Mouse (Mus musculus) adrenal gland, adult (tissue): ENCODE data around the gene Eif5a2.
"Not testable (repeated sequence)": the region's sequence is repeated elsewhere in the genome, so short reads cannot be mapped to it uniquely, and the experiment has no call there.

Source experiments
- DNase-seq, 2 experiments: peaks; one replicate each; pipeline ENCODE4 v3.0.0; 2022 to 2023; ENCODE audit warnings: low spot score in 1 of 2; ENCODE audit not compliant: inconsistent age in 2 of 2

Gene Eif5a2

DNA sequence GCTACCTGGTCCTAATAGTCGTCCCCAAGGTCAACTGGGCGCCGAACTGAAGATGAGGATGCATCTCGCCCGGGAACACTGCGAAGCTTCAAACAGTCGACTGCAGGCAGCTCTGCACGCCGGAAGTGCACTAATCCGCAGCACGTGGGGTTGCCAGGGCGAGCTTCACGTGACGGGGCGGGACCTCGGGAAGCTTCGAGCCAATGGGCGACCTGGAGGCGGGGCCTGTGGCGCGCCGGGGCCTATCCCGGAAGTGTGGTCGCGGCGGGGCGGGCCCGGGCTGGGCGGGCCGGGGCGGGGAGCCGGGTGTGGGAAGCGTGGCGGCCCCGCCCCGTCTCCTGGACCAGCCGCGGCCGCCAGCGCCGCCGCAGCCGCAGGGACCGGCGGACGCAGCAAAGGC lies at the start of gene Eif5a2:
Gene Eif5a2 (plus strand): TSS at position 283 of the 400 bp plus-strand sequence.
- DNase-seq: peak; percentile 92 to 96

DNA sequence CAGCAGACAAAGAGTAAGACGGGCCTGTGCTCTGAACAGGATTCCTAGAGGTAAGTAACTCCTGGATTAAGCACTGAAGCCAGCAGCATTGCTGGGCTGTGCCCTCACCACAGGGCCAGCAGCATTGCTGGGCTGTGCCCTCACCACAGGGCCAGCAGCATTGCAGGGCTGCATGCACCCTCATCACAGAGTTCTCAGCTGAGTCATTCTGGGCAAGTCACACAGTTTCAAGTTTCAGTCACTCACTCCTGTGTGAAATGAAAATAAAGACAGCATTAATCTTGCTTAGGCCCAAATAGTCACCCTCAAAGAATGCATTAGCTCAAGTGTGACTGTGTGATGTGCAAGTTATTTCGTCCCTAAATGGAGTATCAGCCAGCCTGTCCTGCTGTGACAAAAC lies 46.4 kb upstream of the Eif5a2 start:
- no peak for DNase-seq

DNA sequence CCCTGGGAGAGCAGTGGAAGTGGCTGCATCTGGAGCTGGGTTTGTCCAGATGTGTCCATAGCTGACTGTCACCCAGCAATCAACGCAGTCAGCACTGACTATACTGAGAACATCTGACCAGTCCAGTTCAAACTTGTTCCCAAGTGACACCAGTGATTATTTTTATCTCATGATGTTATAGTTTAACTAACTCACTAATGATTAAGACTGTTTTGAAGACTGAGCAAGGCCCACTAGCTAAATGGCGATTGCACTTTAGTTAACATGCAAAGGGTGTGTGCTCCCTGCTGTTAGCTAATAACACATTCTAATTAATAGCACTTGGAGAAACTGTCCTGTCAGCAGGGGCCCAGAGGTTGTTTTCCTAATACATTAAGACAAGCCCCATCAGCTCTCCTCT lies 44.1 kb upstream of the Eif5a2 start:
- no peak for DNase-seq

DNA sequence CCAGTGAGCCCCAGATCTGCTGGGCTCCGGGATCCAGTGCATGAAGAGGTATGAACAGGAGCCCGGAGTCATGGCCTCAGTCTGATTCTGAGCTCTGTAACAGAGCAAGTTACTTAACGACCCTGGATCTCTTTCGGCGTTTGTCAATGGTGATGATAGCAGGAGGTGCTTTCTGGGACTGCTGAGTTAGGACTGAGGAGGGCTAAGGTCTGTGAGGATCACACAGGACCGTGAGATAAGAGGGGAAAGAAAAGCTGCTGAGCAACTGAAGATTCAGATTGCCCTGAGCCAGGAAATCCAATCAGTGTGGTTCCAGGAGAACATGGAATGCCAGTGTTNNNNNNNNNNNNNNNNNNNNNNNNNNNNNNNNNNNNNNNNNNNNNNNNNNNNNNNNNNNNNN lies 40.7 kb upstream of the Eif5a2 start:
- DNase-seq: no peak

DNA sequence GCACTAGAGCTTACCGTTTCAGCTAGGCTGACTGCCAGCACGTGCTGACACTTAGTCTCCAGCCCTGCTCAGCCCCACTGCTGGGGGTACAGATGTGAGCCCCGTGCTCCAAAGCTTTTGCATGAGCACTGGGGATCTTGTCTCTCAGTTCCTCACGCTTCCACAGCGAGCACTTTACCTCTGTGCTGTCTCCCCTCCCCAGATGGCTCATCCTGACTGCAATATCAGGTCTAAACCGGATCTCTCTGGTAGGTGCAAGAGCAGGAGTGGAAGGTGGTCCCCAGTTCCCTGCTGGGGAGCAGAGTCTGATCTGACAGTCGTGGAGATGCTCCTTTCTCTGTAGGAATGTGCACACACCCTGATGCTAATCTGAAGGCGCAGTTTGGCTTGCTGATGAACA lies 37.8 kb upstream of the Eif5a2 start:
- no peak for DNase-seq

DNA sequence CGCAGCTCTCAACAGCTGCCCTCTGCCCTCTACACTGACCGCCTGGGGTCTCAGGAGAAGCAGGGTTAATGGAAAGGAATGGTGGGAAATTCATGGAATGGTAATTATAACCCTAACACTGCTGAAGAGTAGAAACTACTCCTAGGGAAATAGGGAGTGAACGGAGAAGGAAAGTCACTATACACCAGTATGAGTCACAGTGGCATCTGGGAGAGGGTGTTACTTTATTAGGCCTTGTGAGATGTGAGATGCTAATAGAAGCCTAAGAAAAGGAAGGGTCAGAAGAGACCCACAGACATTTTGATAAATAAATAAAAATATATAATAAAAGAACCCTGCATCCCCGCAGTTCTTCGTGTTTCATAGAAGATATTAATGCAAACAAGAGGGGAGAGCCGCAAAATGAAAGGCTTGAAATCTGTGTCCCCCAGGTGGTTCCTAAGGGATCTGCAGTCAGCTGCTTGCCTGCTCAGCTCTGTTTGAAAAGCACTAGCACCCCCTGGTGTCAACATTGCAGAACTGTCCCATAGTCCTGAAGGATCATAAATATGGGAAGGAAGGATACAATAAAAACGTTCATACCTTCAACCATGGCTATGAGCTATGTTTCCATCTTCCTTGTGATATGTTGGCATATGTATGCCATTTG lies 35.1 kb upstream of the Eif5a2 start:
- peak; percentile 71 to 88 for DNase-seq

DNA sequence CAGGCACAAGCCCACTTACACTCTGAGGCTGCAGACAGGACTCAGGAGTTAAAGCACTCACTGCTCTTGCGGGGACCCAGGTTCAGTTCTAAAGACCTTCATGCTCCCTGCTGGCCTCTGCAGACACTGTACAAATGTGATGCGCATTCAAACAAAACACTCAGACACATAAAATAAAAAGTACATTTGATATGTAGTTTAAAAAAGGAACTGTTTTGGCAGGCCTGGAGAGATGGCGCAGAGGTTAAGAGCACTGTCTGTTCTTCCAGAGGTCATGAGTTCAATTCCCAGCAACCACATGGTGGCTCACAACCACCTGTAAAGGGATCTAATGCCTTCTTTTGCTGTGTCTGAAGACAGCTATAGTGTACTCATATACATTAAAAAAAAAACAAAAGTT lies 32.9 kb upstream of the Eif5a2 start:
- no peak for DNase-seq

DNA sequence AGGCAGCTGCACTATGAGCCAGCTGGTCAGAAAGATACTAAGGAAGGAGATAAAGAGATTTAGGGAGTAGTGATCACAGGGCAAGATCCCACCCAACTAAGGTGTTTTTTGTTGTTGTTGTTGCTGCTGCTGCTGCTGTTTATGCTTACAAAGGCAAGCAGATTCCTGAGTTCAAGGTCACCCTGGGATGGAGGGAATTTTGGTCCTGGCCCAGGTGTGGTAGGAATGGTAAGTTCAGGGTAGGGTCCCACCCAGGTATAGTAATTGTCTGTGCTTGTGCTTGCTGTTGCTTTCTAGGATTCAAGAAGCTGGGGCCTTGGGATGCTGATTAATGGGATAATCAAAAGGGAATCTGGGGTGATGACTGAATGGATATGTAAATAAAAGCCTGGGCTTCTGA lies 32.1 kb upstream of the Eif5a2 start:
- DNase-seq: no peak

DNA sequence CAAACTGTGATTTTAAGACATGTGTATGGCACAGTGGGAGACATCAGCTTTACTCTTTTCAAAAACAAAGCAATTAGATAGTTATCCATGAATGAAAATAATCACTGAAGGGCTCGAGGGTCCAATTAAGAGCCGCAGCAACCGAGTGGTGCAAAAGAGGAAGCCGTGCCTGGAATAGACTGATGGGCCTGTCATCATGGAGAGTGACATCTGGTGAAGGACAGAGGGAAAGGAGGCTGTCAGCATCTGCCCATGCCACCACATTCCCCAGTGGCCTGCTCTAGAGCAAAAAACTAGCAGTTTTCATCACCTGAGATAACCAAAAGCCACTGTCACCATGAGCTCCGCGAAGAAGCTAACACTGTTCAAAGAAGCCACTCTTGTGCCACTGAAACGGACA lies 25.6 kb upstream of the Eif5a2 start:
- DNase-seq: no peak

DNA sequence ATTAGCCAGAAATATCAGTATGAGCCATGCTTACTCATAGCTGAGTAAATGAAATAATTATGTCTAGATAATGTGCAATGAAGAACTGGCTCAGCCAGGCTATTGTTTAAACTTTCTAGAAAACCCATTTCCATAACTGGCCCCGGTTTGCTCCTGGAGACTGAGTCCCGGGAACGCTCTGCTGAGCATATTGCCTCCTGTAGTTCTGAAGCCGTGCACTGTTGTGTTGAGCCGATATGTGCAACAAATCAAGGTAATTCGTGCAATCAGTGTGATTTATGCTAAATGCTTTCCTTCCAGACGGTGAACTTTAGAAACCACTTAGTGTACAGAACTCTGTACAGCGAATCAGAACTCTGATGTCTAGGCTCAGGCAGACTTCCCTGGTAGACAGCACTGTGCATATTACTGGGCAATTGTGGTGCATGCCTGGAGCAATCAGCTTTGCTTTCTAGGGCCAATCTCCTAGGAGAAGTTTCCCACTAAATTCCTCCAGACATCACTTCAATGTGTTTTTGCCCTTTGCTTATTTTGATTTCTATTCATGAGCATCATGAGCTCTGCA lies 19.8 kb upstream of the Eif5a2 start:
- no peak for DNase-seq

DNA sequence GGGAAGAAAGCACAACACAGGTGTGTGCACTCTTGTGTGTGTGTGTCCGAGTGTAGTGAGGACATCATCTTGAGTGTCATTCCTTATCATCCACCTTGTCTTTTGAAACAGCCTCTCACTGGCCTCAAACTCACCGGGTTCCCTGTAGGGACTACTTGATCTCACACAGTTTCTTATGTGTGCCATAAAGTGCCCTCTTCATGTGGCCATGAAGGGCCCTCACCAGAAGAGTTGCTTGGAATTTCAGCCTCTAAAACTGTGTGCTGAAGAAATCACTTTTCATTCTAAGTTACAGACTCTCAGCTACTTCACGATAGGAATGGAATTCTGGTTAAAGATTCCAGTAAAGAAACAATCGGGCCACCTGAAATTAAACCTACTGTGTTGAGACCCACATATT lies 14.1 kb upstream of the Eif5a2 start:
- no peak for DNase-seq

DNA sequence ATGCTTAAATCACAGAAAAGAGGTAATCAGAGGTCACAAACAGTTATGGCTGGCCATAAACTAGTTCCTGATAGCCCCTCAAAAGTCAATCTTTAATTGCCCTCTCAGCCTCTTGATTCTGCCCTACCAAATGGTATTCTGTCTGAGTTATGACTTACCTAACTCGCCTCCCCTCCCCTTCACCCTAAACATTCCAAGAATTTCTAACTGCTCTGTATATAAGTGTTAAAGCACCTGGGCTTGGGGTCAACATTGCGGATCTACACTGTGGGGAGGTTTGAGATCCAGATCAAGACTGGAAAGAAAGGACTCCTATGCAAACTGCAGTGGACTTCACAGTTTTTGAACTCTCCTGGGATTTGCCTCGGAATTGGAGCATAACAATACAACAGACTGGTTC lies 12.9 kb upstream of the Eif5a2 start:
- DNase-seq: no peak

DNA sequence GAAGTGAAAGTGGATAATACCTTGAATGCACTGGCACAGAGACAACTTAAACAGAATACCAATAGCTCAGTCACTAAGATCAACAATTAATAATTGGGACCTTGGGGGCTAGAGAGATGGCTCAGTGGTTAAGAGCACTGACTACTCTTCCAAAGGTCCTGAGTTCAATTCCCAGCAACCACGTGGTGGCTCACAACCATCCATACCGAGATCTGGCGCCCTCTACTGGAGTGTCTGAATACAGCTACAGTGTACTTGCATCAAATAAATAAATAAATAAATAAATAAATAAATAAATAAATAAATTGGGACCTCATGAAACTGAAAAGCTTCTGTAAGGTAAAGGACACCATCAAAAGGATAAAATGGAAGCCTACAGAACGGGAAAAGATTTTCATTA lies 8.2 kb upstream of the Eif5a2 start:
- not testable (repeated sequence) for DNase-seq

DNA sequence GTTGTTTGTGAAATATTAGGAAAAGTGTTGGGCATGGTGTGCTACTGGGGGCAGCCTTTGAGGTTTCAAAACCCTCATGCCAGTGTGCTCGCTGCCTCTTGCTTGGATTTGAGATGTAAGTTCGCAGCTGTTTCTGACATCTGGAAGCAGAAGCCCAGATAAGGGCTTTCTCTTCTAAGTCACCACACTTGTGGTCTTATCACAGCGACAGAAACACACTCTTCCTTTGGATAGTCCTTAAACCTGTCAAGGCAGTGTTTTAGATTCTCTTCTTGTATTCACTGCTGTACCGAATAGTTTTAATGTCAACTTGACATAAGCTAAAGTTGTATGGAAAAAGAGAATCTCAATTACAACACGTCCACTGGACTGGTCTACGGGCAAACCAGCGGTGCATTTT lies 5.7 kb upstream of the Eif5a2 start:
- no peak for DNase-seq

DNA sequence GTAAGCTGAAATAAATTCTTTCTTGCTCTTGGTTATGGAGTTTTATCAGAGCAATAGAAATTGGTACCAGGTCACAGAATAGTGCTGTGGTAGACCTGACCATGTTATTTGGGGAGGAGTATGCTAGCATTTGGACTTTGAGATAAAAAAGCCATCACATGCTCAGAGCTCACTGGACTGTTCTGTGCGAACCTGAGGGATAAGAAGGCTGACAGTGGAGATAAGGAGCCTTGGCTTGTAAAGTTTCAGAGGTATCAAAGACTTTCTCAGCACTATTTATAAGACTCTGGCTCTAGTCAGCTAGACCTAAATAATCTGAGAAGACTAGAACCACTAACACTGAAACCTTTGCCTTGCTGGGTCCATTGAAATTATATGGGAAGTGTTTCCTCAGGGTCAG lies 5.1 kb upstream of the Eif5a2 start:
- DNase-seq: no peak

DNA sequence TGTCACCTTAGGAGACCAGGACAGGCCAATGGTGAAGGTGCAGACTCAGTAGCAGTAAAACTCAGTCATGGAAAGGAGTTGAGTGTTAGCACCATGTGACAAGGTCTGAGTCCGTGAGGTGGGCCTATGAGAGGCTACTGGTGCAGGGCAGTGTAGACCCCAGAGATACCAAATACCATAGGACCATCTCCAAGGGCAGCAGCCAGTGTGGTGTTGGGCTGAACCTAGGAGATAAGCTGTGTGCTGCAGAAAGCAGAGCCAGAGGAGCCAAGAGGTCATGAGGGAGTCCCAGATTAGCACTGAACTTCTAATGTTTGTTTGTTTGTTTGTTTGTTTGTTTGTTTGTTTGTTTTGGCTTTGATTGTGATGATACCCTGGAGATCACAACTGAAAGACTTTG lies 4.6 kb upstream of the Eif5a2 start:
- DNase-seq: no peak

DNA sequence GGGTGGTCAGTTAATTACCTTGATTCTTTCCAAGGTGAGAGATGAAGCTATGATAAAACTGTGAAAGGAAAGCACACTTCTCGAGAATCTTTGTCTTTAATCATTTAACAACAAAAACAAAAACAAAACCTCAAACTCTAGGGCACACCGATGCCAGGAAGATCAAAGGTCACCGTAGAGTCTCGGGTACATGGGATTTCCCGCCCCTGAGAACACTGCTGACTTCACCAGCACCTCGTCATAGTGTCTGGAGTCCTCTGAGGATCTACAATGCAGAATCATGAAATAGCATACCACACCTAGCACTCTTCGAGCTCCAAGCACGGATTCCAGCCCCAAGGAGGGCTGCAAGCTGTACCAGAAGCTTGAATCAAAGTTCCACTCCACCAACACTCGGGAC lies 565 bp upstream of the Eif5a2 start:
- no peak for DNase-seq

DNA sequence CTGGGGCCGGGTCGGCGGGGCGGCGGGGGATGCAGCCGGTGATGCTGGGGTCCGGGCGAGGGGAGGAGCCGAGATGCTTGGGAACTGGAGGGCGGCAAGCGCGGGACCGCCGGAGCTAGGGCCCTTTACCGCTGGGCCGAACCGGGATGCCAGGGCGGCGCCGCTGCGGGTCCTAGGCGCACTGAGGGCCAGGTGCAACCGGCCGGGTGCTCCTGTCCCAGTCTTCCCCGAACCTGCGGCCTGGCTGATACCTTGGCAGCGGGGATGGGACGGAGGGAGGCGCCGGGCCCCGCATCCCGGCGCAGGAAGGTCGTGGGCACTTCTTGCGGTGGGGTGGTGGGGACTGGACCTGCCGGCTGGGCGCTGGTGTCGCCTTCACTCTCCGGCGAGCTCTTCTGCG lies 346 bp downstream of the Eif5a2 start:
- DNase-seq: no peak

DNA sequence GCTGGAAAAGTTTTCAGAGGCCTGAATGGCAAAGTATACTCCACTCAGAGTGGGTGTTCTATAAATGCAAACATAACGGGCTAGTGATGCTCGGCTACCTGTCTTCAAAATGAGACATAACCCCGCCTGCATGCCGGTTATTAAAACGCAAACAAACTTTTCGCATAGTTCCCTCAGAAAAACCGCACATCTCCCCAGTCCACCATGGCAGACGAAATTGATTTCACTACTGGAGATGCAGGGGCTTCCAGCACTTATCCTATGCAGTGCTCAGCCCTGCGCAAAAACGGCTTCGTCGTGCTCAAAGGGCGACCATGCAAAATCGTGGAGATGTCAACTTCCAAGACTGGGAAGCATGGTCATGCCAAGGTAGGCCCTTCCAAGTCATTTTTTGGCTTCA lies 772 bp downstream of the Eif5a2 start:
- no peak for DNase-seq

DNA sequence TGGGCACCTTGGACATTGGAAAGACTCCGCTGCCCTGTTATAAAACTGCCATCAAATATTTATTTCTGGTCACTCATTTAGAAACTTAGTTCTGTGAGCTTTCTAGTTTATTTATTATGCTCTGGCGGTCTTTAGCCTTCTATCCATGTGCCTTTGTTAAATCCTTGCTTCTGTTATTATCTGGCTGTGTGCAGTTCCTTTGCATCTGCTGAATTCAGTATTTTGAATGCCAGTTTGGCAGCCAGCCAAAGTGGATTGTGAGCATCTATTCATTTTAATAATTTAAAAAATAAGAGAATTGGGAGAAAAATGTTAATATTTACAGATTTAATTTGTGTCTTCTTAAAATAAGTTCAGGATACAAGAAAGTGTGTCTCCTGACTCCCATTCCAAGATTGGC lies 3.1 kb downstream of the Eif5a2 start:
- no peak for DNase-seq

DNA sequence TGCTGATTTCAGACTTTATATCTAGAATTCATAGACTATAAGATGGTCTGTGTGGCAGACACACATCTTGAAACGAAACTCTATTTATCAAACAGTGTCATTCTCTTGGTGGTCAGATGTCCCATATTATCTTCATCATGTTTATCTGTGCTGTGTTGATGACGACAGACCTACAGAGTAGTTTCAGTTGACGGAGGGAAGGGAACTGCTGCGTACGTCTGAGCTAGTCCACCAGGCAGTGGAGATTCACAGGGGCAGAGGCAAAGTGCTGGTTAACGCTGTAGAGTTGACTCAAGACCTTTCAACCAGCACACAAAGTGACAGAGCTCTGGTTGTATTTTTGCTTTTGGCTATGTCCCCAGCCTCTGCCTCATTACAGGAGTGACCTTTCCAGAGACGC lies 13.8 kb downstream of the Eif5a2 start:
- DNase-seq: no peak

DNA sequence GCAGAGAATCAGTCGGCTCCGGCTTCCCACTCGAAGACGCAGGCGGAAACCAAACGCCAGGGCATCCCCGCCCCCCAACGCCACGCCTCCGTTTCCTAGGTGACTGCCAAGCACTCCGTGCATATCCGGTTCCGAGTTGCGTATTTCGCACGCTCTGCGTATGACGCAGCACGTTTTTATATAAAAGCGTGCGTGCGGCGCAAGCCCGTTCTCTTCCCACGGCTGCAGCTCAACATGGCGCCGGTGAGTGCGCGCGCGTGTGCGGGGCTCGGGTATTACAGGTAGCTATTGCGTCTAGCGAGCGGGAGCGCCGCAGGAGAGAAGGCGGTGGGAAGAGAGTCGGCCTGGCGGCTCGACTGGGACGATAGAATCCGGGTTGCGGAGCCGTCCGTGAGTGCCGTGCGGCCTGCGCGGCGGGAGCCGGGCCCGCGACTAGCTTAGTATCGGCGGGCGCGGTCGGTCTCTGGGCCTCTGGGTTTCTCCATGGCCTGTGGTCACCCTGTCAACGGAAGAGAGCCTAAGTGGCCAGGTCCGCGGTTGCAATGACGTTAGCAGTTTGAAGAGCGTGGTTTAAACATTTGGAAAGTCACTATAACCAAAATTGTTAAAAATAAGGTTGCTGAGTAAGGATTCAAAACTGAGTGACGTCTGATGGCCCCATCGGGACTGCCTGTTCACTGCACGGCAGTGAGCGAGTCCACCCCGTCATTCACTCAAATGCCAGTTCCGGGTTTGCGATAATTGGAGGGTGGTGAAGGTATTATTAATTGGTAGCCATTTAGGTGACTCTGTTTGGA lies 24.4 kb downstream of the Eif5a2 start, which contains the start of gene Rpl22l1:
Gene Rpl22l1 (plus strand): TSS at position 136 of the 797 bp plus-strand sequence.
- DNase-seq: peak; percentile 99 to 100
